In genomic region chr9:92162213-92162612, GRCm38 (mm10) we compare ENCODE assay signal across 18 mouse cellular contexts. TPM values are rescaled to one million over a fixed set of nuclear protein-coding genes. Genes with fewer than 3 reads are reported as not detected.
DNase-seq lines count a peak whose midpoint lies in the region; ATAC-seq and TF ChIP-seq lines count a peak whose summit lies in the region.
"Had no signal": no experiment of that assay in that cellular context is flagged by ENCODE, and none has a peak within 500 bp of the region (broad histone marks: within the 10 kb centered on the region; RNA-seq: fewer than 3 reads in every experiment).

No protein-coding gene starts in this region.

- DNase-seq in lung, embryonic 14.5 days, result peak; percentile 59
- DNase-seq in lung, postnatal 25 days (ENCODE audit: low spot score), result no peak
- DNase-seq in ES-E14 (ENCODE audit: low read depth, low spot score) (peak; percentile 17), Patski (ENCODE audit: low read depth, low spot score) (peak; percentile 20)
- peak; percentile 4 to 27 for DNase-seq in kidney, postnatal 36 days
- DNase-seq in layer of hippocampus, postnatal 25 days (ENCODE audit: extremely low spot score in 1 of 2, low spot score in 1 of 2), result no peak
- DNase-seq in layer of hippocampus, postnatal 14 days (ENCODE audit: low spot score in 2 of 2), result no peak
- DNase-seq: gastrocnemius, postnatal 36 days; thymus, postnatal 25 days had no signal

- no peaks in the 10 kb centered on the region for H3K36me3 ChIP-seq in lung, embryonic 14.5 days (ENCODE audit: insufficient read depth)
- H3K36me3 ChIP-seq in ES-E14 (ENCODE audit: control insufficient read depth, insufficient read depth, low read length, poor library complexity, severe bottlenecking), result no peaks in the 10 kb centered on the region
- H3K36me3 ChIP-seq: heart, embryonic 12.5 days; hindbrain, embryonic 10.5 days; limb, embryonic 12.5 days; stomach, embryonic 15.5 days had no signal

- H3K9me3 ChIP-seq in lung, embryonic 14.5 days (ENCODE audit: low read depth, low read length), result no peaks in the 10 kb centered on the region
- no peaks in the 10 kb centered on the region for H3K9me3 ChIP-seq in ES-E14 (ENCODE audit: control insufficient read depth, insufficient read depth, low read depth, low read length)
- H3K9me3 ChIP-seq: heart, embryonic 12.5 days; hindbrain, embryonic 10.5 days; limb, embryonic 12.5 days; stomach, embryonic 15.5 days had no signal

- no peaks in the 10 kb centered on the region for H3K4me1 ChIP-seq in lung, embryonic 14.5 days (ENCODE audit: insufficient read depth)
- H3K4me1 ChIP-seq in ES-E14 (ENCODE audit: control insufficient read depth in 2 of 2, insufficient read depth in 2 of 2, low read length in 2 of 2, poor library complexity in 1 of 2), result no peaks in the 10 kb centered on the region
- H3K4me1 ChIP-seq: heart, embryonic 12.5 days; limb, embryonic 12.5 days; stomach, embryonic 15.5 days had no signal

- WGBS in lung, embryonic 14.5 days, result 65% methylated on average over 4 of the region's 4 CpGs

- H3K4me2 ChIP-seq in lung, embryonic 14.5 days, result no peak overlapping the region
- H3K4me2 ChIP-seq: heart, embryonic 12.5 days; limb, embryonic 12.5 days; stomach, embryonic 15.5 days had no signal

- H3K9ac ChIP-seq in lung, embryonic 14.5 days, result no peak overlapping the region
- H3K9ac ChIP-seq in ES-E14 (ENCODE audit: insufficient read depth, low read depth, low read length, poor library complexity, severe bottlenecking), result no peak overlapping the region
- H3K9ac ChIP-seq: heart, embryonic 12.5 days; limb, embryonic 12.5 days; stomach, embryonic 15.5 days had no signal

- no peak overlapping the region for H3K4me3 ChIP-seq in lung, embryonic 14.5 days (ENCODE audit: low read depth, low read length)
- H3K4me3 ChIP-seq in ES-E14 (ENCODE audit: insufficient read depth in 1 of 2, low read depth in 1 of 2, low read length in 2 of 2, poor library complexity in 1 of 2, severe bottlenecking in 1 of 2), result no peak overlapping the region
- H3K4me3 ChIP-seq: heart, embryonic 12.5 days; hindbrain, embryonic 10.5 days; limb, embryonic 12.5 days; stomach, embryonic 15.5 days had no signal

- no peak for TF ChIP-seq CTCF in lung, embryonic 14.5 days (IDR thresholded peaks at IDR 0.05; ENCODE audit: low read depth)
- no peak for TF ChIP-seq CTCF in Patski (IDR thresholded peaks at IDR 0.05)

- in situ Hi-C loops in ES-E14 (cut with MboI; ENCODE audit: low sequenced_read_pairs in 2 of 2, unreplicated experiment in 2 of 2), result no loop called here
- in situ Hi-C loops in Patski (cut with MboI; ENCODE audit: low pct_unique_long_range_greater_than_20kb), result no loop called here

- H3K27ac ChIP-seq in lung, embryonic 14.5 days (ENCODE audit: low read depth), result no peak overlapping the region
- H3K27ac ChIP-seq in ES-E14 (ENCODE audit: insufficient read depth, low read depth, low read length, poor library complexity, severe bottlenecking), result no peak overlapping the region
- H3K27ac ChIP-seq: hindbrain, embryonic 10.5 days; limb, embryonic 12.5 days; stomach, embryonic 15.5 days had no signal

- CTCF ChIA-PET in Patski (lab: Charles Lee), result no interaction called here

- no peak for ATAC-seq in lung, embryonic 14.5 days (ENCODE audit: insufficient read depth)
- ATAC-seq in Patski, result peak; percentile 78
- ATAC-seq: activated CD4-positive, CD25-positive, alpha-beta regulatory T cell, adult 4 months had no signal

- POLR2A ChIA-PET in Patski (lab: Charles Lee), result no interaction called here

- no peaks in the 10 kb centered on the region for H3K27me3 ChIP-seq in lung, embryonic 14.5 days (ENCODE audit: insufficient read depth, low read length)
- H3K27me3 ChIP-seq in Patski, result peaks cover 8% of the 10 kb centered on the region
- H3K27me3 ChIP-seq: heart, embryonic 12.5 days; limb, embryonic 12.5 days; stomach, embryonic 15.5 days had no signal

TF ChIP-seq in ES-E14, 5 proteins besides CTCF, POLR2A, EP300 and RAD21:
- no peak for TF ChIP-seq CHD2 (IDR thresholded peaks at IDR 0.05; ENCODE audit: low read depth, low read length)
- TF ChIP-seq ZC3H11A (IDR thresholded peaks at IDR 0.05; ENCODE audit: borderline replicate concordance, low read depth, low read length), result no peak
- no peak for TF ChIP-seq ZNF384 (IDR thresholded peaks at IDR 0.05; ENCODE audit: low read depth, low read length)
- TF ChIP-seq HCFC1 (IDR thresholded peaks at IDR 0.05; ENCODE audit: borderline replicate concordance, insufficient read depth, low read length), result no peak

RNA-seq across cellular contexts. Expression of gene Plscr5, which starts 30.5 kb away (rescaled TPM):
- polyA plus RNA-seq in lung, embryonic 14.5 days (2014; fragmentation: Nextera tagmentation; extraction: Ambion mirVana), result not detected in 2 replicates
- not detected in 2 replicates for total RNA-seq in ES-E14 (2012; rRNA removed)
- not detected for polyA plus RNA-seq in Patski (2021)
- not detected for total RNA-seq in layer of hippocampus, postnatal 25 days (2021)
- under 1 TPM in 1 of 2 experiments, not detected in 1; 0.33 TPM for total RNA-seq in layer of hippocampus, postnatal 14 days (2021)
- total RNA-seq: gastrocnemius, postnatal 36 days; midbrain, postnatal 0 days had no signal
- polyA plus RNA-seq: activated CD4-positive, CD25-positive, alpha-beta regulatory T cell, adult 4 months; cortical plate, adult 2 months; heart, embryonic 12.5 days; hindbrain, embryonic 10.5 days; intestine, embryonic 14.5 days; limb, embryonic 12.5 days; liver, embryonic 16.5 days; stomach, embryonic 15.5 days had no signal

Comparison
In these comparisons a context has a peak if more than half of its experiments do, and no peak if none do; other contexts are left out.
1. DNase-seq: peak in lung, embryonic 14.5 days (single experiment), ES-E14 (single experiment), Patski (single experiment) and kidney, postnatal 36 days (2 of 2); none in lung, postnatal 25 days (single experiment), layer of hippocampus, postnatal 25 days (0 of 2) and layer of hippocampus, postnatal 14 days (0 of 2).